Mouse (Mus musculus): ENCODE measurements around the gene Mapkapk3. TPM values are rescaled to one million over a fixed set of nuclear protein-coding genes. Genes with fewer than 3 reads are reported as not detected.
"Not testable (repeated sequence)": the region's sequence is repeated elsewhere in the genome, so short reads cannot be mapped to it uniquely, and the experiment has no call there.

The Mapkapk3 gene
- polyA plus RNA-seq, 1 experiment from 2014 or later: 17.8 TPM

DNA sequence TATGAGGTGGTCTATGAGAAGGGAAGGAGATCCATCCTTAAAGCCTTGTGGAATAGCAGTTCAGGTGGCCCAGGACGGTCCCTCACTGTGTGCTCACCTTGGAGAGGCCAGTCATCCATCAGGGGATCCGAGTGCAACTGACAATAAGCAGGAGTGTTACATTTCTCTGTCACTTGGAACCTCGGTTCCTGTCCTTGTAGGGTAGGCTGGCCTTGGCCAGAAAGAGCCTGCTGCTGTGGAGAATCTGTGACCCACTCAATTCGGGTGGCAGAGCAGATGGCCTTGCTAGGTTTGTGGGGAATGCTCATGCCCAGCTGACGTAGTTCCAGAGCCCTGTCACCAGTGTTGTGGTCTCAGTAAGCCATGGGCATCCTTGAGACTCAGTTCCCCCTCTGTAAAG, 19.9 kb upstream of the Mapkapk3 start:
- WGBS: 62% methylated on average over 5 of the region's 5 CpGs
- Histone ChIP-seq H3K4me2 (ENCODE audit: low read depth, low read length) (no peak overlapping the region), H3K27me3 (ENCODE audit: control insufficient read depth, insufficient read depth, low read depth, low read length) (no peaks in the 10 kb centered on the region), H3K9me3 (ENCODE audit: control insufficient read depth, low read length) (no peaks in the 10 kb centered on the region), H3K4me1 (replicated peaks; ENCODE audit: control insufficient read depth, insufficient read depth, low read length) (peaks cover 33% of the 10 kb centered on the region), H3K27ac (ENCODE audit: low read length) (no peak overlapping the region), H3K9ac (ENCODE audit: low read length) (no peak overlapping the region), H3K4me3 (ENCODE audit: low read length) (no peak overlapping the region), H3K36me3 (ENCODE audit: control insufficient read depth, insufficient read depth, low read length) (no peaks in the 10 kb centered on the region)
- no peak for ATAC-seq (ENCODE audit: low read depth)

- no peaks in the 10 kb centered on the region for H3K36me3 ChIP-seq (ENCODE audit: control insufficient read depth, insufficient read depth, low read length)
- H3K9me3 ChIP-seq (ENCODE audit: control insufficient read depth, low read length): no peaks in the 10 kb centered on the region
- no peak overlapping the region for H3K27ac ChIP-seq (ENCODE audit: low read length)
- H3K4me3 ChIP-seq (ENCODE audit: low read length): no peak overlapping the region
- H3K4me1 ChIP-seq (replicated peaks; ENCODE audit: control insufficient read depth, insufficient read depth, low read length): peaks cover 33% of the 10 kb centered on the region
- no peaks in the 10 kb centered on the region for H3K27me3 ChIP-seq (ENCODE audit: control insufficient read depth, insufficient read depth, low read depth, low read length)
- no peak overlapping the region for H3K4me2 ChIP-seq (ENCODE audit: low read depth, low read length)
- no peak overlapping the region; the same call in 1 of the 2 replicates for H3K9ac ChIP-seq (ENCODE audit: low read length)
- no peak for ATAC-seq (ENCODE audit: low read depth)
- 55% methylated on average over 9 of the region's 9 CpGs for WGBS
Observed at GRCm38 (mm10) chr9:107309171-107309570, 19.5 kb upstream of the Mapkapk3 start.

GRCm38 (mm10) chr9:107308346-107309000, 18.8 kb upstream of the Mapkapk3 start:
- WGBS: 80% methylated on average over 9 of the region's 9 CpGs
- Histone ChIP-seq H3K4me2 (ENCODE audit: low read depth, low read length) (no peak overlapping the region), H3K4me1 (replicated peaks; ENCODE audit: control insufficient read depth, insufficient read depth, low read length) (peaks cover 33% of the 10 kb centered on the region), H3K27ac (ENCODE audit: low read length) (peak overlapping the region; percentile 82), H3K27me3 (ENCODE audit: control insufficient read depth, insufficient read depth, low read depth, low read length) (no peaks in the 10 kb centered on the region), H3K9ac (ENCODE audit: low read length) (peak overlapping the region; percentile 34; the same call in 1 of the 2 replicates), H3K36me3 (ENCODE audit: control insufficient read depth, insufficient read depth, low read length) (no peaks in the 10 kb centered on the region), H3K4me3 (ENCODE audit: low read length) (no peak overlapping the region), H3K9me3 (ENCODE audit: control insufficient read depth, low read length) (no peaks in the 10 kb centered on the region)
- ATAC-seq (ENCODE audit: low read depth): no peak

- Histone ChIP-seq H3K4me2 (ENCODE audit: low read depth, low read length) (peak overlapping the region; percentile 2; the same call in 1 of the 2 replicates), H3K4me3 (ENCODE audit: low read length) (no peak overlapping the region), H3K36me3 (ENCODE audit: control insufficient read depth, insufficient read depth, low read length) (no peaks in the 10 kb centered on the region), H3K27ac (ENCODE audit: low read length) (peak overlapping the region; percentile 82), H3K27me3 (ENCODE audit: control insufficient read depth, insufficient read depth, low read depth, low read length) (no peaks in the 10 kb centered on the region), H3K4me1 (replicated peaks; ENCODE audit: control insufficient read depth, insufficient read depth, low read length) (peaks cover 31% of the 10 kb centered on the region), H3K9me3 (ENCODE audit: control insufficient read depth, low read length) (no peaks in the 10 kb centered on the region), H3K9ac (ENCODE audit: low read length) (peak overlapping the region; percentile 34; the same call in 1 of the 2 replicates)
- 17% methylated on average over 12 of the region's 12 CpGs for WGBS
- peak; percentile 81 for ATAC-seq (ENCODE audit: low read depth)
Observed at GRCm38 (mm10) chr9:107307886-107308285, 18.2 kb upstream of the Mapkapk3 start.

DNA sequence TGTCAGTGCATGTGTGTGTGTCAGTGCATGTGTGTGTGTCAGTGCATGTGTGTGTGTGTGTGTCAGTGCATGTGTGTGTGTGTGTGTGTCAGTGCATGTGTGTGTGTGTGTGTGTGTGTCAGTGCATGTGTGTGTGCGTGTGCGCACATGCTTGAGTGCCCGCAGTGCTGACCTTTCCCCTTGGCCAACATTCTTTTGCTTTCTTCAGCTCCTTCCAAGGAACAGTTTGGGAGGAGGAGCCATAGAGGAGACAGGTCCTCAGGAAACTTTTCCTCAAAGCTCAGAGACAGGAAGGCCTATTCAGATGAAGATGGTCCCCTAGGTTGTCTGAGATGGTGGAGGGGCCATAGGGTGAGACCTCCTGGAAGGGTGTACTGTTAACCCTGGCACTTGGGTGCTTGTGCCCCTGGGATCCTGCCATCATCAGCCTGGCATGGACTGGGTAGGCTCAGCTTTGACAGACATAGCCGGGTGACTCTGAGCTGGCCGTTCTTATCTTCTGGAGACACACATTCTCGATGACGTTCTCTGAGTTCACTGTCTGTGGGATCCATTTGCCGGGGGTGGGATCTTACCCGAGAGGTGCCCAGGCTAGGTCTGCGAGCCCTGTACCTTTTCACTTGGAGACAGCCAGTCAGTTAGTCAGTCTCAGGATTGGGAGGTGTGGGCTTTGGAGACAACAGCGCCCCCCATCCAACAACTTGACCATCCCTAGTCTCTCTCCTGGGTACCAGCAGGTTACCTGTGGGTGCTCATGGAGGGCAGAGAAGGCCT, 17.6 kb upstream of the Mapkapk3 start:
- H3K4me1 ChIP-seq (replicated peaks; ENCODE audit: control insufficient read depth, insufficient read depth, low read length): peaks cover 33% of the 10 kb centered on the region
- 58% methylated on average over 11 of the region's 11 CpGs for WGBS
- H3K9me3 ChIP-seq (ENCODE audit: control insufficient read depth, low read length): no peaks in the 10 kb centered on the region
- no peak overlapping the region for H3K9ac ChIP-seq (ENCODE audit: low read length)
- ATAC-seq (ENCODE audit: low read depth): 0 out of 2 replicates have a peak, but pooled peaks have one; percentile 3
- H3K36me3 ChIP-seq (ENCODE audit: control insufficient read depth, insufficient read depth, low read length): no peaks in the 10 kb centered on the region
- H3K4me3 ChIP-seq (ENCODE audit: low read length): no peak overlapping the region
- H3K27me3 ChIP-seq (ENCODE audit: control insufficient read depth, insufficient read depth, low read depth, low read length): no peaks in the 10 kb centered on the region
- peak overlapping the region; percentile 2 for H3K4me2 ChIP-seq (ENCODE audit: low read depth, low read length)
- peak overlapping the region; percentile 82 for H3K27ac ChIP-seq (ENCODE audit: low read length)

GRCm38 (mm10) chr9:107306673-107307072, 17.0 kb upstream of the Mapkapk3 start:
- H3K36me3 ChIP-seq (ENCODE audit: control insufficient read depth, insufficient read depth, low read length); H3K27me3 ChIP-seq (ENCODE audit: control insufficient read depth, insufficient read depth, low read depth, low read length); H3K4me2 ChIP-seq (ENCODE audit: low read depth, low read length); H3K4me3 ChIP-seq (ENCODE audit: low read length); ATAC-seq (ENCODE audit: low read depth); H3K9me3 ChIP-seq (ENCODE audit: control insufficient read depth, low read length); H3K27ac ChIP-seq (ENCODE audit: low read length); H3K9ac ChIP-seq (ENCODE audit: low read length): not testable (repeated sequence)
- WGBS: 100% methylated on average over 1 of the region's 1 CpGs
- peaks cover 36% of the 10 kb centered on the region for H3K4me1 ChIP-seq (replicated peaks; ENCODE audit: control insufficient read depth, insufficient read depth, low read length)

DNA sequence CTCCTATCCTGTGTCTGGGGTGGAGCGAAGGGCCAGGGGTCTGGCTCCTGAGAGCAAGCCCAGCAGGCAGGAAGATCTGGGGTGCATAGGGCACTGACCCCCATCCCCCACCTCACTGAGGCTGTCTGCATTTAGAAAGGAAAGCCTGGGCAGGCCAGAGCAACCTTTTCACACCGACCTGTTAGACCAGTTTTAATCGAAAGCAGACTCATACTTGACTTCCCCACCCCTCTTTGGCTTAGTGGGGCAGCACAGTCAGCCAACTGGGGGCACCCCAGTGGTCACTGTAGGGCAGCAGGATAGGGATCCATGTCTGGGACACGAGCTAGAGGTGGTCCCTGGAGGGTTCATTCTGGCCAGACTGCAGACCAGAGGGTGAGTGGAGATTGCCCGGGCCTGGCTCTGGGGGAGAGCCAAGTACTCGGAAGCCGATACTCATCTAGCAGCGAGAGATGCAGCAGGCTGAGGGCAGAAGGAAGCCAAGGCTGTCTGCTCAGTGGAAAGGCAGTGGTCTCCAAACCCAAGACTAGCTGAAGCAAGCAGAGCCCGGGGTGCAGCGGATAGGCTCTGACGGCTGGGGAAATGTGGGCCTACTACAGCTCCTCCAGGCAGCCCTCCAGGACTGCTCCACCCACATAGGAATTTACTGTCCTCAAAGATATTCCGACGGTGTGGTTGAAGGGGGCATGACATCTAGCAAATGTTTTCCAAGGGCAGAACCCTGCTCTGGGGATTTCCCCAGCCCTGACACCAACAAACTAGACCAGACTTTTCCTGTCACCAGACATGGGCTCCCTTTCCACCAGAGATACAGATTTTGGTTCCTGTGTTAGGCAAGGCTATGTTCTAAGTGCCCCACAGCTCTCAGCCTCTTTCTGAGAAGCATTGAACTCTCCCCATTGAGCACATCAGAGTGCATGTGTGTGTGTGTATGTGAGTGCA, 16.2 kb upstream of the Mapkapk3 start:
- Histone ChIP-seq H3K27ac (ENCODE audit: low read length) (peak overlapping the region; percentile 90), H3K9me3 (ENCODE audit: control insufficient read depth, low read length) (no peaks in the 10 kb centered on the region), H3K4me1 (replicated peaks; ENCODE audit: control insufficient read depth, insufficient read depth, low read length) (peaks cover 36% of the 10 kb centered on the region), H3K9ac (ENCODE audit: low read length) (peak overlapping the region; percentile 33; the same call in 1 of the 2 replicates), H3K36me3 (ENCODE audit: control insufficient read depth, insufficient read depth, low read length) (peaks cover 6% of the 10 kb centered on the region), H3K4me3 (ENCODE audit: low read length) (no peak overlapping the region), H3K27me3 (ENCODE audit: control insufficient read depth, insufficient read depth, low read depth, low read length) (no peaks in the 10 kb centered on the region), H3K4me2 (ENCODE audit: low read depth, low read length) (0 out of 2 replicates have a peak overlapping the region, but pooled peaks have one; percentile 12)
- 40% methylated on average over 13 of the region's 13 CpGs for WGBS
- ATAC-seq (ENCODE audit: low read depth): peak; percentile 63

- peak overlapping the region; percentile 33; the same call in 1 of the 2 replicates for H3K9ac ChIP-seq (ENCODE audit: low read length)
- peaks cover 14% of the 10 kb centered on the region for H3K36me3 ChIP-seq (ENCODE audit: control insufficient read depth, insufficient read depth, low read length)
- H3K4me3 ChIP-seq (ENCODE audit: low read length): no peak overlapping the region
- H3K27me3 ChIP-seq (ENCODE audit: control insufficient read depth, insufficient read depth, low read depth, low read length): no peaks in the 10 kb centered on the region
- no peaks in the 10 kb centered on the region for H3K9me3 ChIP-seq (ENCODE audit: control insufficient read depth, low read length)
- no peak overlapping the region for H3K4me2 ChIP-seq (ENCODE audit: low read depth, low read length)
- H3K4me1 ChIP-seq (replicated peaks; ENCODE audit: control insufficient read depth, insufficient read depth, low read length): peaks cover 36% of the 10 kb centered on the region
- WGBS: 66% methylated on average over 4 of the region's 4 CpGs
- ATAC-seq (ENCODE audit: low read depth): no peak
- peak overlapping the region; percentile 90 for H3K27ac ChIP-seq (ENCODE audit: low read length)
Observed at GRCm38 (mm10) chr9:107305012-107305411, 15.3 kb upstream of the Mapkapk3 start.
